Mouse (Mus musculus) cortical plate, adult 2 months (tissue): ENCODE measurements around the gene Spaca9. TPM values are rescaled to one million over a fixed set of nuclear protein-coding genes. Genes with fewer than 3 reads are reported as not detected.

Source experiments
- H3K27ac ChIP-seq: fragments of 200-500 bp; 2 replicates; pipeline ENCODE4 v1.5.1; 2012; ENCODE audit warnings: low read length, control low read depth, inconsistent platforms; ENCODE audit not compliant: insufficient read depth
- H3K4me1 ChIP-seq: fragments of 200-500 bp; 2 replicates; pipeline ENCODE4 v1.6.1; 2011; ENCODE audit warnings: low read length; ENCODE audit not compliant: control insufficient read depth, insufficient read depth
- H3K4me3 ChIP-seq: fragments of 200-500 bp; 2 replicates; pipeline ENCODE4 v1.5.1; 2011; ENCODE audit warnings: mild to moderate bottlenecking, low read length, control low read depth; ENCODE audit not compliant: insufficient read depth
- CTCF ChIP-seq: fragments of 200-500 bp; IDR thresholded peaks from 2 replicates; pipeline ENCODE4 v1.5.1; 2011; ENCODE audit warnings: mild to moderate bottlenecking, control low read depth, low read length; ENCODE audit not compliant: insufficient read depth; ENCODE audit errors: extremely low read depth
- POLR2A ChIP-seq: fragments of 200-500 bp; IDR thresholded peaks from 2 replicates; pipeline ENCODE4 v1.6.1; 2011; ENCODE audit warnings: mild to moderate bottlenecking, low read length, control low read depth; ENCODE audit not compliant: insufficient read depth; ENCODE audit errors: extremely low read depth
- polyA plus RNA-seq: library from polyadenylated mRNA; depleted of rRNA; stranded (reverse); fragments of >200 nt; gene quantifications from 2 replicates; pipeline ENCODE4 v1.2.3, GENCODE M21; 2012; rRNA removed

The Spaca9 gene
- polyA plus RNA-seq = 0.29 and 0.38 TPM in 2 replicates

DNA sequence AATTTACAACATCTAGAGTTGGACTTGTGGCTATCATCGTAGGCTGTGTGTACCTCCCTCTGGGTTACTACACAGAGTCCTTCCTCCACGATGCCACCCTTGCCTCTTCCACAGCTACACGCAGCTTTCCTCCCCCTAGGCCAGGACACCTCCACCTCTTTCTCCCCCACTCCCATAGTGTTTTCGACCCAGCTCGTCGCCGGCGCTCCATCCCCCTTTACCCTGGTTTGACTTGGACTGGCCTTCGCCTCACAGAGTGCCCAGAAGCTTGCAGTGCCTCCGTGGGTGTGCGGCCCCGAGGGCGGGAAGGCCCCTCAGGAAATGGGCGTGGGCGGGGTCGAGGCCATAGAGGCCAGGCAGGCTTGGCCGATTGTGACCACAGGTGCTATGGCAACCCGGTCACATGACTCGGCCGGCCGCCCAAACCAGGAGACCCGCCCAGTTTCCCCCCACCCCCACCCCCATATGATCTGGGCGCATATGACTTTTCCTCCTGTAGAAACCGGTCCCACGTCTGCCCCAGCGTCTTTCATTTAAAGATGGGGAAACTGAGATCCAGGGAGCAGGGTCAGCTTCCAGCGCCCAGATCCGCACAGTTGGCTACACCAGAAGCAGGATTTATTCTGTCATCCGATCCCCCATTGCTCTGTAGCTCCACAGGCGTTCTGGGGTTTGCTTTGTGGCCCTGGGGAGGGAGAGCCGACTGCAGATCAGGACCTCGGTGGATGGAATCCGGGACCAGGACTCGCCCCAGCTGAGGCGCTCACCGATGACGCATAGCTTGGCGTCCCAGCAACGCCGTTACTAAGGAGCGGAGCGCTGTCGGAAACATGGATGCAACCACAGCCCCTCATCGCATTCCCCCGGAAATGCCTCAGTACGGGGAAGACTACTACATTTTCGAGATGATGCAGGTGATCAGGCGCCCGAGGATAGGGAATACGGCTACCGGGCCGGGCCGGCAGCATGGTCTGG lies at the start of gene Spaca9, which contains the start of gene Ak8:
Spaca9 (minus strand) TSS at position 367 of the 975 bp plus-strand sequence.
Ak8 (plus strand) TSS at position 804 of the 975 bp plus-strand sequence.
- TF ChIP-seq POLR2A (peak; percentile 80; the same call in 1 of the 2 replicates), CTCF (no peak)
- peak within 1 kb of the TSS; percentile 65 for H3K4me3 ChIP-seq
- no peaks in the 10 kb centered on the region for H3K4me1 ChIP-seq
- no peak within 1 kb of the TSS for H3K27ac ChIP-seq

DNA sequence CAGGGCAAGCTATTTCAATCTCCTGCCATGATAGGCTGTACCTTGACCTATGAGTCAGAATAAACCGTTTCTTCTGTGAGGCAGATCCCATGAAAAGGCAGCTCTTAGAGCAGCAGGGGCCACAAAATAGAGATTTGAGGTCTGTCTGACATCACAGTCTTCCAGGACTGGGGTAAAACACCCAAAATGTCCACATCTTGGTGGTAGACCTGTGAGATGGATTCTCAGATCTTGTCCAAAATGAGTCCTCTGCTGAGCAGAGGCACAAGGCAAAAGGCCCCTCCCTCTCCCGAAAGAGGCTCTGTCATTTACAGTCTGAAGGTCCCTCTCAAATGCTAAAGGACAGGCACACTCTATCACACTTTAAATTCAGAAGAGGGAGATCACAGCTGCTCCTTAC lies 48.2 kb upstream of the Spaca9 start:
- TF ChIP-seq CTCF = no peak
- no peak for TF ChIP-seq POLR2A
- Histone ChIP-seq H3K4me3 (no peak overlapping the region), H3K4me1 (no peaks in the 10 kb centered on the region)

GRCm38 (mm10) chr2:28746682-28747332 lies 47.3 kb upstream of the Spaca9 start:
- H3K27ac ChIP-seq = no peak overlapping the region
- H3K4me1 ChIP-seq = no peaks in the 10 kb centered on the region
- no peak overlapping the region for H3K4me3 ChIP-seq
- TF ChIP-seq POLR2A (no peak), CTCF (no peak)

More for the DNA sequence above, 48.2 kb upstream of the Spaca9 start:
- H3K27ac ChIP-seq = no peak overlapping the region

GRCm38 (mm10) chr2:28742701-28743100 lies 43.2 kb upstream of the Spaca9 start:
- no peak overlapping the region for H3K27ac ChIP-seq

DNA sequence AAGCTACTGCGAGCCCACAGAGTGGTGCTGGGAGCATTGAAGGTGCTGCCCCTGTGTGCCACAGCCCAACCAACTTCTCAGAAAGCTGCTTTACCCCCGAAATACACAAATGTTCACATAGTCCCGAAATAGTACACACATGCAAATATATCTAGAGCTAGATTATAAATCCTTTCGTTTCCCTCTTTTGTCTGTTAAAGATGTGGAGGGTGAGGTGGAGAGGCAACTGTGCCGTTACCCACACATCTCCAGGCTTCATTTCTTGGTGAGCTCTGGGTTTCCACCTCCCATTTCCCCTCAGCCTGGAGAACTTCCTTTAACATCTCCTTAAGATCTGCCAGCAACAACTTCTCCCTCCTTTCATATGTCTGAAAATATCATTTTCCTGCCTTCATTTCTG lies 40.6 kb upstream of the Spaca9 start:
- no peak overlapping the region for H3K27ac ChIP-seq
- TF ChIP-seq CTCF (no peak), POLR2A (no peak)
- no peak overlapping the region for H3K4me3 ChIP-seq
- H3K4me1 ChIP-seq = no peaks in the 10 kb centered on the region

More at GRCm38 (mm10) chr2:28742701-28743100, 43.2 kb upstream of the Spaca9 start:
- no peak for TF ChIP-seq CTCF
- TF ChIP-seq POLR2A = no peak
- H3K4me1 ChIP-seq = no peaks in the 10 kb centered on the region
- no peak overlapping the region for H3K4me3 ChIP-seq

DNA sequence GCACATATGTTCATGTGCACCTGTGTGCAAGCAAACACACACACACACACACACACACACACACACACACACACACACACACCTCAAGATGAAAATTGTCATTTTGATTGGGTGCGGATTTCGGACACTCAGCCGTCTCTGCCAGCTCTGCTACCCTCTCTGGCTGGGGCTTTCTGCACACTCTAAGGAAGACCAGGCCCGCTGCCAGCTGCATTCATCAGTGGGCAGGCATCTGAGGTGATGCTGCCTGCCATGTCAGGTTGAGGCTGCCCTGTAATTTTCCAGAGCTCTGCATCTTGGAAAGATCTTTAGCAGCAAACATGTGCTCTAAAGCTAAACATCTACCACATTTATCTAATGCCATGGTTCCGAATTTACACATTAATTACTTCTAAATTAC lies 37.6 kb upstream of the Spaca9 start:
- no peaks in the 10 kb centered on the region for H3K4me1 ChIP-seq
- TF ChIP-seq CTCF = no peak
- no peak for TF ChIP-seq POLR2A
- H3K27ac ChIP-seq = no peak overlapping the region
- no peak overlapping the region for H3K4me3 ChIP-seq

GRCm38 (mm10) chr2:28730676-28731075 lies 31.1 kb upstream of the Spaca9 start:
- Histone ChIP-seq H3K4me3 (no peak overlapping the region), H3K27ac (no peak overlapping the region), H3K4me1 (no peaks in the 10 kb centered on the region)
- TF ChIP-seq CTCF (no peak), POLR2A (no peak)

DNA sequence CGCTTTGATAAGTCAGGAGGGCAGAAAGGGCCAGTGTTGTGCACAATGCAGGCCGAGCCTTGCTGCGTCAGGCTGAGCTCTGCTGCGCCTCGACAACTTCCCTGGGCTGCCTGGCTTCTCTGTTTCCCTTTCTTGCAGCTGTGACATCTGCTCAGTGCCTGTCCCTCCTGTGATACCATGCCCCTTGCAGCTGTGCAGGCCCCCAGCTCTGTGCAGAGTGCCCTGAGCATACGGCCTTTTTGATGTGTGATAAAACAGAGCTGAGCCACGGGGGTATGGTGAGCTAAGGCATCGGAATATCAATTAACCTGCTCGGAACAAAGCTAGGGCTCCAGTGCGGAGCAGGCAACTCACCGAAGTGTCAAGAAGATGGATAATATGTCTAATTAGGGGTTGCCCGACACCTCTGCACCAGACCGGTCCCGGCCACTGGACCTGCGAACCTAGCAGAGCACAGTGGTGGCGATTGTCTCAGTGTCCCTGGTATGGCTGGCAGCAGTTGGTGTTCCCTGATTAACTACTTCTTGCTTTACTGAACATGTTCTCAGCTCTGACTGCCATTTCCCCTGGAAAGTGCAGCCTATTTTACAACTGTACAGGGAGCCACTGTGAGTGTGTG lies 28.4 kb upstream of the Spaca9 start:
- TF ChIP-seq POLR2A (no peak), CTCF (no peak)
- Histone ChIP-seq H3K4me3 (no peak overlapping the region), H3K4me1 (no peaks in the 10 kb centered on the region), H3K27ac (no peak overlapping the region)

DNA sequence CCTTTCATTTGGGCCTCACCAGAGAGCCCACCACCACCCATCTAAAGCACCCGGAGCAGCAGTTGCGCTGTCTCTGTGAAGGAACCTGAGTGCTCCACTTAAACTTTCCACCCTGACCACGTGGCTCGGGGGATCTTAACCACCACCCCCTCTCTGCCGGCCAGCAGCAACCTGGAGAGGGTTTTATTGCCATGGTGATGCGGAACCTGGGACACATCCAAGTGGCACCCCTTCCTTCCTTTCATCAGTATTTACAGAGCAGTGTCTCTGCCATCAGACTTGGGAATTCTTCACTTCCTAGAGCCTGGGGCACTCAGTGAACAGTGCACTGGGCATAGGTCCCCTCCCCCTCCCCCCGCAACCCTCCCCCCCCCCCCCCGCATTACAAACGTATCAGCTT lies 24.4 kb upstream of the Spaca9 start:
- TF ChIP-seq CTCF (no peak), POLR2A (no peak)
- H3K4me1 ChIP-seq = no peaks in the 10 kb centered on the region
- no peak overlapping the region for H3K4me3 ChIP-seq
- H3K27ac ChIP-seq = no peak overlapping the region
